ENCODE assay signal across 11 mouse cellular contexts in genomic region chr1:52166652-52167220, GRCm38 (mm10). TPM values are rescaled to one million over a fixed set of nuclear protein-coding genes. Genes with fewer than 3 reads are reported as not detected.
DNase-seq lines count a peak whose midpoint lies in the region; ATAC-seq lines count a peak whose summit lies in the region.
"Had no signal": no experiment of that assay in that cellular context is flagged by ENCODE, and none has a peak within 500 bp of the region (broad histone marks: within the 10 kb centered on the region; RNA-seq: fewer than 3 reads in every experiment).

No protein-coding gene starts in this region.

- 57% methylated on average over 14 of the region's 14 CpGs for WGBS in heart, embryonic 15.5 days

- intact Hi-C loops in left cerebral cortex, postnatal 4 days (cut with DNase I), result no loop called here
- intact Hi-C loops in left cerebral cortex, postnatal 36 days (cut with DNase I), result no loop called here

- H3K36me3 ChIP-seq in heart, embryonic 15.5 days, result 0 out of 2 replicates have a peak, but pooled peaks cover 5% of the 10 kb centered on the region

- no peak overlapping the region for H3K9ac ChIP-seq in heart, embryonic 15.5 days

- peak overlapping the region; percentile 67 for H3K27ac ChIP-seq in heart, embryonic 15.5 days

- H3K27me3 ChIP-seq in heart, embryonic 15.5 days, result no peaks in the 10 kb centered on the region

- peak; percentile 21 for DNase-seq in adrenal gland, postnatal 10 days
- no peak for DNase-seq in adrenal gland, adult 2 months
- DNase-seq in left cerebral cortex, postnatal 4 days, result peak; percentile 27
- DNase-seq in left cerebral cortex, postnatal 36 days (ENCODE audit: low spot score in 2 of 2), result no peak
- DNase-seq in ovary, adult 18-20 months (ENCODE audit: low spot score), result no peak
- no peak for DNase-seq in adrenal gland, adult 8-10 months
- DNase-seq: adrenal gland, postnatal 25 days; thymus, adult 18-20 months had no signal

- peaks cover 15% of the 10 kb centered on the region for H3K4me1 ChIP-seq in heart, embryonic 15.5 days (replicated peaks)

- peak; percentile 80; the same call in 1 of the 2 replicates for ATAC-seq in heart, embryonic 15.5 days (replicated peaks; ENCODE audit: insufficient number of reproducible peaks, insufficient read depth, low FRiP score, low read depth)
- ATAC-seq in megakaryocyte, adult 5-6 weeks (ENCODE audit: poor library complexity, severe bottlenecking), result peak; percentile 88

- H3K4me2 ChIP-seq in heart, embryonic 15.5 days, result peak overlapping the region; percentile 47

- H3K9me3 ChIP-seq in heart, embryonic 15.5 days (replicated peaks), result no peaks in the 10 kb centered on the region

- 0 out of 2 replicates have a peak overlapping the region, but pooled peaks have one; percentile 13 for H3K4me3 ChIP-seq in heart, embryonic 15.5 days
- H3K4me3 ChIP-seq: erythroblast, embryonic 14.5 days had no signal

RNA-seq across cellular contexts. Expression of gene Stat1, which starts 47.5 kb away (rescaled TPM):
- total RNA-seq in adrenal gland, postnatal 10 days (2021), result 10 to 100 TPM; 42.6 to 52.4 TPM
- 100 to 1,000 TPM in 1 of 2 experiments, 10 to 100 TPM in 1; 79.2 to 131 TPM for total RNA-seq in adrenal gland, adult 2 months (2021)
- polyA plus RNA-seq in adrenal gland, adult 2 months (2012; rRNA removed), result 97.2 and 127 TPM in 2 replicates
- 1 to 10 TPM; 7.9 to 9.5 TPM for total RNA-seq in left cerebral cortex, postnatal 4 days (2021)
- 10 to 100 TPM; 19.1 to 19.8 TPM for total RNA-seq in left cerebral cortex, postnatal 36 days (2021)
- polyA plus RNA-seq in heart, embryonic 15.5 days (2015; fragmentation: Nextera tagmentation; extraction: Ambion mirVana), result 23.6 and 44.5 TPM in 2 replicates
- total RNA-seq in megakaryocyte, adult 5-6 weeks (2015), result 137 and 153 TPM in 2 replicates
- 137 and 148 TPM in 2 replicates for total RNA-seq in megakaryocyte, adult 5-6 weeks (2017)
- 100 to 1,000 TPM in 1 of 4 experiments, 10 to 100 TPM in 3; 67.0 to 111 (median 83.5) TPM for total RNA-seq in adrenal gland, adult 8-10 months (2022)

Comparison
In these comparisons a context has a peak if more than half of its experiments do, and no peak if none do; other contexts are left out.
1. DNase-seq: peak in adrenal gland, postnatal 10 days (single experiment) and left cerebral cortex, postnatal 4 days (single experiment); none in adrenal gland, adult 2 months (single experiment), left cerebral cortex, postnatal 36 days (0 of 2), ovary, adult 18-20 months (single experiment) and adrenal gland, adult 8-10 months (single experiment).